Mouse (Mus musculus): Measurements from ENCODE around the gene 2310011J03Rik. TPM values are rescaled to one million over a fixed set of nuclear protein-coding genes. Genes with fewer than 3 reads are reported as not detected.

2310011J03Rik gene
- polyA plus RNA-seq, 1 experiment from 2014 or later = 45.0 TPM

DNA sequence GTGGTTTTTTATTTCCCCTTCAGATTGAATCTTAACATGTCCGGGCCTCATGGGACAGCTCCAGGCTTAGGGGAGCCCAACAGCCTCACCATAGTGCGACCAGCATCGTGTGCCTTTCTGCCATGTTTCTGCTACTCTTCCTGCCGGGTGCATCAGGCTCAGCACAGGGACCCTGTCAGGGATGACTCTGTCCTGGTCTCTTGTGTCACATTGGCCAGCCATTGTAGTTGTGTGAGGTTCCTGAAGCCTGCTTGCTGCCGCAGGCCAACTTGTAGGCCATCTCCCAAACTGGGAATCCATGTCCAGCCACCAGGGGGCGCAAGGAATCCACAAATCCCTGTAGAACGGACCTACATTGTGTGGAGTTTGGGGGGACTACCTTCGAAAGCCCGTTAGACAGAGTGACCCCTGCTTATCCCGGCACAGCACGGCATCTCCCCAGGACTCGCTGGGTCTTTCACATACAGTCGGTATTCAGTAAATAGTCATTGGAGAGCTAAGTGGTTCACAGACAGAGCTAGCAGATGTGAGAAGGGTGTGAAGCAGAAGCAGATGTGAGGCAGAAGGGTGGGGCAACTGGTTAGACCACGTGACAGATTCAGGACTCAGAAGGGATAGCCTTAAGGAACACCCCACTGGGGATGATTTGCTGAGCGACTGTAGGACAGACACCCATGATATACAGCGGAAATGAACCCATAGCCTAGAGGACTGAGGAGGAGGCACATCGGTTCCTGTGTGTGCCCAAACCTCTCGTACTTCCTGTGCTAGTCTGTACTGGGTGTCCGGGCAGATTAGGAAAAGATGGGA lies 19.8 kb upstream of the 2310011J03Rik start:
- WGBS = 23% methylated on average over 19 of the region's 19 CpGs
- Histone ChIP-seq H3K4me3 (ENCODE audit: low read depth, low read length) (no peak overlapping the region), H3K36me3 (ENCODE audit: control insufficient read depth, insufficient read depth, low read length) (no peaks in the 10 kb centered on the region), H3K27ac (replicated peaks; ENCODE audit: low read depth, low read length) (no peak overlapping the region), H3K27me3 (ENCODE audit: control insufficient read depth, insufficient read depth, low read length) (peaks cover 51% of the 10 kb centered on the region), H3K4me2 (ENCODE audit: low read depth, severe bottlenecking) (no peak overlapping the region), H3K4me1 (ENCODE audit: control insufficient read depth, insufficient read depth, low read length) (peaks cover 7% of the 10 kb centered on the region), H3K9me3 (ENCODE audit: control insufficient read depth, low read length) (no peaks in the 10 kb centered on the region), H3K9ac (ENCODE audit: low read length) (no peak overlapping the region)
- ATAC-seq (ENCODE audit: insufficient number of reproducible peaks, low FRiP score, low TSS enrichment, low read depth) (no peak), DNase-seq (ENCODE audit: low spot score) (peak; percentile 92)

DNA sequence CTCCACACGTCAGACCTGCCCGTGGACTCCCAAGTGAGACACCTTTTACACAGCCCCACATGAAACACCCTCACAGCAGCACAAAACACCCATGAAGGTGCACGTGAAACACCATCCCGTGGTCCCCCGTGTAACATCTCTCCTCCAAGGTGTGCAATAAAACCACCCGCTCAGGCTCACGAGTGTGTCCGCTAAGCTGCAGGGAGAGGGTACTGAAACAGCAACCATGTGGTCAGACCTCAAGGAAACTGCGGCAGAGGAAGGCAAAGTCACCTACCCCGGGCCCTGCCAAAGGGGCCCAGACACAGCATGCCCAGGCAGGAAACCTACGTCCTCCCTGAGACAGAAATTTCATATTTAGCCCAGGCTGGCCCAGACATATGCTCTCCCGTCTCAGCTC lies 15.9 kb upstream of the 2310011J03Rik start:
- Histone ChIP-seq H3K4me2 (ENCODE audit: low read depth, severe bottlenecking) (no peak overlapping the region), H3K27me3 (ENCODE audit: control insufficient read depth, insufficient read depth, low read length) (peaks cover 12% of the 10 kb centered on the region), H3K9me3 (ENCODE audit: control insufficient read depth, low read length) (no peaks in the 10 kb centered on the region), H3K9ac (ENCODE audit: low read length) (no peak overlapping the region), H3K36me3 (ENCODE audit: control insufficient read depth, insufficient read depth, low read length) (no peaks in the 10 kb centered on the region), H3K4me3 (ENCODE audit: low read depth, low read length) (no peak overlapping the region), H3K27ac (replicated peaks; ENCODE audit: low read depth, low read length) (no peak overlapping the region), H3K4me1 (ENCODE audit: control insufficient read depth, insufficient read depth, low read length) (no peaks in the 10 kb centered on the region)
- no peak for ATAC-seq (ENCODE audit: insufficient number of reproducible peaks, low FRiP score, low TSS enrichment, low read depth)
- WGBS = 79% methylated on average over 12 of the region's 12 CpGs
- no peak for DNase-seq (ENCODE audit: low spot score)

DNA sequence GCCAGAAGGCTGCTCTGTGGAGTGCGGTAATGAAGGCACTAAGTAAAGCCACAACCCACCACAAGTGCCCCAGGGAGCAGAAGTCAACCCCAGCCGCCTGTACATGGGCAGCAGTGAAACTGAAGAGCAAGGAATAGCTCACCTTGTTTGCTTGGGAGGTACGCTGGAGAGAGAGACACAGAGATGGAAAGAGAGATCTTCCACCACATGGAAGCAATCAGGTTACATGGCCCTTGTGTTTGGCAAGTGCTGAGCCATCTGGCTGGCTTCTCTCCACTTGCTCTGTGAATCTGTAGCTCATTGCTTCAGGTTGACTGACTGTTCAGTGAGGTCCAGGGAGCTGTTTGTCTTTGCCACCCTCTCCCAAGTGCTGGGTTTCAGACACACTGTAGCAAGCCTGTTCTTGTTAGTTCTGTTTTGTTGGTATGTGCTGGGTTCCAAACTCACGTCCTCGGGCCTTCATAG lies 12.2 kb upstream of the 2310011J03Rik start:
- ATAC-seq (ENCODE audit: insufficient number of reproducible peaks, low FRiP score, low TSS enrichment, low read depth) (no peak), DNase-seq (ENCODE audit: low spot score) (no peak)
- no peaks in the 10 kb centered on the region for H3K36me3 ChIP-seq (ENCODE audit: control insufficient read depth, insufficient read depth, low read length)
- peaks cover 13% of the 10 kb centered on the region for H3K4me1 ChIP-seq (ENCODE audit: control insufficient read depth, insufficient read depth, low read length)
- no peak overlapping the region for H3K9ac ChIP-seq (ENCODE audit: low read length)
- H3K4me2 ChIP-seq (ENCODE audit: low read depth, severe bottlenecking) = no peak overlapping the region; the same call in 1 of the 2 replicates
- no peak overlapping the region for H3K27ac ChIP-seq (replicated peaks; ENCODE audit: low read depth, low read length)
- WGBS = 81% methylated on average over 5 of the region's 5 CpGs
- no peak overlapping the region for H3K4me3 ChIP-seq (ENCODE audit: low read depth, low read length)
- peaks cover 3% of the 10 kb centered on the region; the same call in 1 of the 2 replicates for H3K27me3 ChIP-seq (ENCODE audit: control insufficient read depth, insufficient read depth, low read length)
- no peaks in the 10 kb centered on the region for H3K9me3 ChIP-seq (ENCODE audit: control insufficient read depth, low read length)

DNA sequence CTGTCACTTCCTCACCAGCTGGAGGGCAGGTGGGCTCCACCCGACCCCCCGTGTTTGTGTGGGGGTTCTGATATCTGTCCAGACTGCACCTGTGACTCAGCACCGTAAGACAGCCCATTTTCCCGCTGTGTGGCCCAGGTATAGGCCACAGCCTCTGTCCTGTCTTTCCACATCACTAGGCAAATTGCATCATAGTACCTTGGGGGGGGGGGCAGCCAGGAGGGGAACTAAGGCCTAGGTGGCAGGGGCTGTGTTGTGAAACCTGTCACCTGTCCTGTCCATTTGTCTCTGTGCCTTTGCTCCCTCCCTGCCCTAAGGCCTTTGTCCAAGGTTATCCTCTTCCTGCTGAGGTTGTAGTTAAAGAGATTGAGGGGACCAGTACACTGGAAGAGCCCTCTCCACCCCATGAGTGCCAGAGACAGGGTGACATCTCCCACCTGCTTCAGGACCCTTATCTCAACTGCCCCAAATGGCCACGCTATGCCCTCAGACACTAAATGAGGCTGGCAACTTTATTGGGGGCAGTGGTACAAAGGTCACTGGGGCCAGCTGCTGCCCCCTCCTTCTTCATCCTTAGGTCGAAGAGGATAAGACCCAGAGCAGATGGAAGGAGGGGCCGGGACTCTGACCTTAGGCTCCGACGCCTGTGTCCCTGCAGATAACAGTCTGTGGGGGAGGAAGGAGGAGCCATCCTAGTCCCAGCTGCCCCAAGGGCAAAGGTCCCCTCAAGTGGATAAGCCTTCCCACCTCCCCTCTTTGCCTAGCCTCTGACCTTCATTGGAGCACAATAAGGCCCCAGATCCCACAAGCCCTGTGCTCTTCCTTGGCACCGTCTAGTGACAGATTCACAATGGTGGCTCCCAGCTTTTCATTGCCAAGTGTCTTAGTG lies 11.5 kb upstream of the 2310011J03Rik start:
- no peak overlapping the region; the same call in 1 of the 2 replicates for H3K4me2 ChIP-seq (ENCODE audit: low read depth, severe bottlenecking)
- no peaks in the 10 kb centered on the region for H3K9me3 ChIP-seq (ENCODE audit: control insufficient read depth, low read length)
- H3K27me3 ChIP-seq (ENCODE audit: control insufficient read depth, insufficient read depth, low read length) = peaks cover 3% of the 10 kb centered on the region; the same call in 1 of the 2 replicates
- no peak overlapping the region for H3K4me3 ChIP-seq (ENCODE audit: low read depth, low read length)
- no peak overlapping the region for H3K27ac ChIP-seq (replicated peaks; ENCODE audit: low read depth, low read length)
- no peak for DNase-seq (ENCODE audit: low spot score)
- peaks cover 13% of the 10 kb centered on the region for H3K4me1 ChIP-seq (ENCODE audit: control insufficient read depth, insufficient read depth, low read length)
- no peak for ATAC-seq (ENCODE audit: insufficient number of reproducible peaks, low FRiP score, low TSS enrichment, low read depth)
- H3K9ac ChIP-seq (ENCODE audit: low read length) = no peak overlapping the region
- no peaks in the 10 kb centered on the region for H3K36me3 ChIP-seq (ENCODE audit: control insufficient read depth, insufficient read depth, low read length)
- WGBS = 53% methylated on average over 10 of the region's 10 CpGs

DNA sequence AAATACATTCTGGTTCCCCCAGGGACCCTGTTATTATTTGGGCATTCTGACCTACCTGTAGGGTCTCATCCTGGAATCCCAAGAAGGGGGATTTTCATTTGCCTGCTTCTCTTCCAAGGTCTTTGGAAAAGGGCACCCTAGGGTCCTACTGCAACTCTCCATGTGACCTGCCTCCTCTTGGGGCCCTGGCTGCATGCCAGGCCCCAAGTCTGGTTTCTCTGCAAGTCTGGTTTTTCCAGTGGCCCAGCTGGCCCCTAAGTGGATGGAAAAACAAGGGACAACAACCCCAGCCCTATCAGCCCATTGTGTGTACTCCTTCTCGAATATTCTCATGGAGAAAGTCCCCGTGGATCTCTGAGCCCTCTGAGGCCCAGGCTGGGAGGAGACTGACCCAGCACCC lies 10.6 kb upstream of the 2310011J03Rik start:
- peaks cover 3% of the 10 kb centered on the region; the same call in 1 of the 2 replicates for H3K27me3 ChIP-seq (ENCODE audit: control insufficient read depth, insufficient read depth, low read length)

DNA sequence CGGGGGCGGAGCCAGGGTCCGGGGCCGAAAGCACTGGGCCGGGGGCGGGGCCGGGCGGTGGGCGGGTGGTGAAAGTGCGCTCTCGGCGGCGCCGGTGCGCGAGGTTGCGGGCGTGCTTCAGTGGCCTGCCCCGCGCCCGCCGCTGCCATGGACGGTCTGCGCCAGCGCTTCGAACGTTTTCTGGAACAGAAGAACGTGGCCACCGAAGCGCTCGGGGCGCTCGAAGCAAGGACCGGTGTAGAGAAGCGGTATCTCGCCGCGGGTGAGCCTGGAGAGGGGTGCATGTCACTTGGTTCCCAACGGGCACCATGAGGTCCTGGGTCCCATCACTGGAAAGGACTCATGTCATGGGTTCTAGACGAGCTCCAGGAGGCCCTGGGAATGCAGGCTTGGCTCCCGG lies 9.7 kb upstream of the 2310011J03Rik start:
- Histone ChIP-seq H3K4me3 (ENCODE audit: low read depth, low read length) (peak overlapping the region; percentile 42), H3K9me3 (ENCODE audit: control insufficient read depth, low read length) (no peaks in the 10 kb centered on the region), H3K36me3 (ENCODE audit: control insufficient read depth, insufficient read depth, low read length) (no peaks in the 10 kb centered on the region), H3K27ac (replicated peaks; ENCODE audit: low read depth, low read length) (no peak overlapping the region), H3K27me3 (ENCODE audit: control insufficient read depth, insufficient read depth, low read length) (peaks cover 3% of the 10 kb centered on the region; the same call in 1 of the 2 replicates), H3K4me1 (ENCODE audit: control insufficient read depth, insufficient read depth, low read length) (peaks cover 13% of the 10 kb centered on the region), H3K9ac (ENCODE audit: low read length) (peak overlapping the region; percentile 50; the same call in 1 of the 2 replicates), H3K4me2 (ENCODE audit: low read depth, severe bottlenecking) (peak overlapping the region; percentile 88)
- ATAC-seq (ENCODE audit: insufficient number of reproducible peaks, low FRiP score, low TSS enrichment, low read depth) = no peak
- no peak for DNase-seq (ENCODE audit: low spot score)
- 1% methylated on average over 39 of the region's 41 CpGs for WGBS

More for the DNA sequence above, 10.6 kb upstream of the 2310011J03Rik start:
- H3K9me3 ChIP-seq (ENCODE audit: control insufficient read depth, low read length) = no peaks in the 10 kb centered on the region
- no peak overlapping the region; the same call in 1 of the 2 replicates for H3K4me3 ChIP-seq (ENCODE audit: low read depth, low read length)
- no peak for ATAC-seq (ENCODE audit: insufficient number of reproducible peaks, low FRiP score, low TSS enrichment, low read depth)
- H3K36me3 ChIP-seq (ENCODE audit: control insufficient read depth, insufficient read depth, low read length) = no peaks in the 10 kb centered on the region
- DNase-seq (ENCODE audit: low spot score) = no peak
- H3K4me1 ChIP-seq (ENCODE audit: control insufficient read depth, insufficient read depth, low read length) = peaks cover 13% of the 10 kb centered on the region
- H3K9ac ChIP-seq (ENCODE audit: low read length) = 0 out of 2 replicates have a peak overlapping the region, but pooled peaks have one; percentile 50
- H3K4me2 ChIP-seq (ENCODE audit: low read depth, severe bottlenecking) = no peak overlapping the region; the same call in 1 of the 2 replicates
- H3K27ac ChIP-seq (replicated peaks; ENCODE audit: low read depth, low read length) = no peak overlapping the region
- WGBS = 77% methylated on average over 2 of the region's 2 CpGs

DNA sequence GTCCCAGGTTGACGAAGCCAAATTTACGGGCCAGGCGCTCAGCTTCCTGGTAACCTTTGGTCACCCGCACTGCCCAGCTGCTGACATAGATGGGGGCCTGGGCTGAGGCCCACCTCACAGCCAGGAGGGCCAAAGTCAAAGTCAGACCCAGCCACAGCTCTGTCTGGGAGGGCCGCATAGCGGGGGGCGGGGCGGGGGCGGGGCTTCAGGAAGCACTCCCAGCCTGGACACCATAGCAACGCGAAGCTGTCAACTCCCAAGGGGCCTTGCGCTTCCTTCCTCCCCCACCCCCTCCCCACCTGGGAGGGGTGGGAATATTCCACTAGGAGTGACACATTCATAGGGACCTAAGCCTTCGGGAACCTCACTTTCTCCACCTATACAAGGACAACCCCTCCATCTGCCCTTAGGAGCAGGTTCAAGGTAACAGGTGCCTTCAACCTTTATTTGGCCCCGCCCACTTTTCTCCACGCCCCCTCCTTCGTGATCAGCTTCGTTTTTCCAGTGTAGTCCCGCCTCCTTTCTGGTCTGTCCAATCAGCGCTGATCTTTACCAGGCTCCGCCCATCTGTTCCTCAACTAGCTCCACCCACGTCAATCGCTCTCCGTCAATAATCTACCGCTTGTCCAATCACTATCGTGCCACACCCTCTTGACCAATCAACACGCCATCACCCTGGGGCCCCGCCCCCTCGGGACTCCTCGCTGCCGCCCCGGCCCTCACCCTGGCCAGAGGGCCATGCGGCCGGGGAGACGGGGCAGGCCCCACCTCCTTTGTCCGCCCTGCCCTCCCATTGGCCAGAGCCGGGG lies 9.1 kb upstream of the 2310011J03Rik start, which contains the start of the genes Pcsk4 and Reep6:
Gene Pcsk4 (minus strand): TSS at position 226 of the 809 bp plus-strand sequence.
Gene Reep6 (plus strand): TSS at position 681 of the 809 bp plus-strand sequence.
- WGBS = 5% methylated on average over 36 of the region's 36 CpGs
- Histone ChIP-seq H3K27me3 (ENCODE audit: control insufficient read depth, insufficient read depth, low read length) (peaks cover 3% of the 10 kb centered on the region; the same call in 1 of the 2 replicates), H3K36me3 (ENCODE audit: control insufficient read depth, insufficient read depth, low read length) (no peaks in the 10 kb centered on the region), H3K27ac (replicated peaks; ENCODE audit: low read depth, low read length) (no peak within 1 kb of the TSS), H3K4me2 (ENCODE audit: low read depth, severe bottlenecking) (peak within 1 kb of the TSS; percentile 88), H3K4me3 (ENCODE audit: low read depth, low read length) (peak within 1 kb of the TSS; percentile 42), H3K9ac (ENCODE audit: low read length) (peak within 1 kb of the TSS; percentile 50; the same call in 1 of the 2 replicates), H3K4me1 (ENCODE audit: control insufficient read depth, insufficient read depth, low read length) (peaks cover 13% of the 10 kb centered on the region), H3K9me3 (ENCODE audit: control insufficient read depth, low read length) (no peaks in the 10 kb centered on the region)
- peak; percentile 95 for DNase-seq (ENCODE audit: low spot score)
- peak; percentile 90 for ATAC-seq (ENCODE audit: insufficient number of reproducible peaks, low FRiP score, low TSS enrichment, low read depth)
